Mouse (Mus musculus): ENCODE data around the gene Tma7.

GRCm38 (mm10) chr9:109028421-109028820 is 54.0 kb downstream of the Tma7 start:
- no peak for TF ChIP-seq GATA1 (IDR thresholded peaks at IDR 0.05; ENCODE audit: borderline replicate concordance, low read length)
- no peak for TF ChIP-seq FLI1 (IDR thresholded peaks at IDR 0.05; ENCODE audit: low read length)
